Mouse (Mus musculus): Measurements from ENCODE around the gene Lrrk1. TPM values are rescaled to one million over a fixed set of nuclear protein-coding genes. Genes with fewer than 3 reads are reported as not detected.

Lrrk1 gene
- 1 to 10 TPM; 7.7 to 9.2 TPM for total RNA-seq (2021)
- long read RNA-seq, experiment 1, full-length matches to known transcripts, result 2 of 2 reads
- long read RNA-seq, experiment 1, partial matches to known transcripts, result 0 of 2 reads
- long read RNA-seq, experiment 1, other reads (novel, unspliced or antisense), result 0 of 2 reads
- long read RNA-seq, experiment 2, partial matches to known transcripts, result 2 of 4 reads
- long read RNA-seq, experiment 2, other reads (novel, unspliced or antisense), result 2 of 4 reads

DNA sequence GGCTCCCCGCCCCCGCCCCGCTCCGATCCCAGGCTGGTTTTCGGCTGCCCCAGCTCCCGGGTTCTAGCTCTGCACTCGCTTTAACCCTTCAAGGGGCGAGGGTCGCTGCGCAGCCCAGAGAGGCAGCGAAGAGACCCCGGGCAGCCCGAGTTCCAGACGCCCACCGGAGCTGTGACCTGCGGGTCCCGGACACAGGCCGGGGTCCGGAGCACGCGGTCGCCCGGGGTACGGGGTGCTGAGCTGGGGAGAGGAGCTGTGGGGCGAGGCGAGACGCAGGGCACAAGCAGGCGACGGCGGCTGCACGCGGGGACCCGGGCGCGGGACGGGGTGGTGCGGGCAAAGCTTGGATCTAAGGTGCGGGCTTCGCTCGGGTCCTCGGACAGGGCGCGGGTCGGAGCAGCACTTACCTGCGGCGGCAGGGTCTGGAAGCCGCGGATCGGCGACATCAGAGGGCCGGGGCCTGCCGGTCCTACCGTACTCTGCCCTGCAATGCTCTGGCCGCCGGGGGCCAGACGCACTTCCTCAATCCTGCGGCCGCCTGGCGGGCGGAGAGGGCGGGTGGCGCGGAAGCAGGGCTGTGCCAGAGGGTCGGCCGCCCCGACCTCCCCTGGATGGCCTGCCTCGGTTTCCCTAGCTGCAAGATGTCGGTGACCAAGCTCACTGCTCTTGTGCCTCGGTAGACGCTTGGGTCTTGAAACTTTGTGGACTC lies at the start of gene Lrrk1:
Gene Lrrk1, minus strand, starts transcription at position 538 of the 709 bp plus-strand sequence.
- DNase-seq, result peak; percentile 63

DNA sequence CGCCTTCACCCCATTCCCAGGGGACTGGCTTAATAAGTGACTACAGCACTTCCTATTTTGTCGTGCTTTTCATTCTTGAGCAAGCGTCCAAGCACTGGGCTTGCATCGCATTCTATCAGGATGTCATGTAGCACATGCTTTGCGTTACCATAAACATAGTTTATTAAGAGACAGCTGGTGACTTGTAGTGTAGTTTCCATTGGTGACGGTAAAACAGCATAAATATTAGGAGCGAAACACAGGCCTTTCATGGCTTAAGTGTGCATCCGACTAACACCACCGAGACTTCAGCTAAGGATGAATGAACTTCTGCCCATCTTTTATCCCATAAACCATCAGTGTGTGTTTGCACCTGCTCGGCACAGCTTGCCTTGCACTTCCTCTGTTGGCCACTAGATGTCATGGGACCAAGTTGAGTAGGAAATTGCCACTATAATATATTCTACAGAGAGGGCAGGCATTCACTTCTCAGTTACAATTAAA lies 46.3 kb upstream of the Lrrk1 start:
- DNase-seq, result peak; percentile 76

DNA sequence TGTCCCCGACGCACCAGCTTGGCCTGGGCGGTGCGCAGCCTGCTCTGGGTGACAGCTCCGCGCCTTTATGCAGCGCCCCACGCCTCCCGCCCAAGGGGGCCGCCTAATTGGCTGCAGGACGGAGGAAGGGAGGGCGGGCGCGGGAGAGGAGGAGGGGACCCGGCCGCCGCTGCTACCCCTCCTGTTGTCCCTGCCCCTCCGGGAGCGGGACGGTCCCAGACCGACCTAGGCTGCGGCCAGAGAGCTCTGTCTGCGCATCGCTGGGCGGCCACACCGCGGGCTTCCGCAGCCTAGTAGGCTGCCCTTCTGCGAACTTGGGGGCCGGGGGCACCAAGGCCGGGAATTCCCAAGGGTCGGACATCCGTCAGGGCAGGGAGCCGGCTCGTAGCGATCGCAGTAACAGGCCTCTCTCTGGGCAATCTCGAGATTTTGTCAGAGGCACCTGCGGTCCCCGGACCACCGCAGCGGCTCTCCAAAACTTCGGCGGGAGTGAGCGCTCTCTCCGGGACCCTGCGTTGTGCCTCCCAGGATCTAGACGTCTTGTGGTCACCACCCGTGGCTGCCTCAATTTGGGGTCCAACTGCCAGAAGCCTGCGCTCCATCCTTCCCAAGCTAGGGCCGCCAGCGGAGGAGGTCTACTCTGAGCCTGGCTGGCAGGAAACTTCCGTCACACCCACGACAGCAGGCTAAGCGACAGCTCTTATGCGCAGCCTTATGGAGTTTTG lies 39.4 kb upstream of the Lrrk1 start, which contains the start of gene Aldh1a3:
Gene Aldh1a3, minus strand, starts transcription at position 81 of the 725 bp plus-strand sequence.
- peak; percentile 60 for DNase-seq

DNA sequence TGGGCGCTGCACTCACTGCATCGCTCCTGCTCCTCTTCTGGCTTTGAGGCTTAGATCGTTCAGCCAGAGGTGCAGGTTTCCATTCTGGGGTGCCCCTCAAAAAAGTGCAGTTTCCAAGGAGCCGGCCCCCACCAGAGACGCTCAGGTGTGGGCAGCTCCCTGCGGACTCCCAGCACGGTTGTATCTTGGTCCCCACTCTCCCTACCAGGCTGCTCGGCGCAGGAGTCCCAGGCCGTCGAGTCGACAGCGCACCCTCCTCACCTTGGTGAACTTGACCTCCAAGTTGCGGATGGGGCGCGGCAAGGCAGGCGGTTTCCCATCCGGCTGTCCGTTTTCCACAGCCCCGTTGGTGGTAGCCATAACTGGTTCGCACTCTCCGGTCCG lies 38.9 kb upstream of the Lrrk1 start:
- DNase-seq, result no peak

DNA sequence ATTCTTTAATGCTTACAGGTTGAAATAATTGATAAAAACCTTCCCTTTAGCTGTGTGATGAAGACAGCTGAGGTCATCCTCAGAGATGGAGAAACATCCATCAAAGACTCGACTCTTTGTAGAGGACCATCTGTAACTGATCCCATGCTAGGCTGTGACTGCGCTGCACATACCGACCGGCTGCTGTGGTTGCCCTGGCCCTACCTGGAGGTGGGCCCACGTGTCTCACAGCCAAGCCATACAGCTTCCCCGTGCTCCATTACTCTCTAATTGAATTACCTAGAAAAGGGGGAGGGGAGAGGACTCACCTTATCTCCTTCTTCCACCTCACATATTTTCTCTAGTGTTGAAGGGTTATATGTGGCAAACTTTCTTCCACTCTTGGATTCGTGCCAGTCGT lies 33.8 kb upstream of the Lrrk1 start:
- no peak for DNase-seq

DNA sequence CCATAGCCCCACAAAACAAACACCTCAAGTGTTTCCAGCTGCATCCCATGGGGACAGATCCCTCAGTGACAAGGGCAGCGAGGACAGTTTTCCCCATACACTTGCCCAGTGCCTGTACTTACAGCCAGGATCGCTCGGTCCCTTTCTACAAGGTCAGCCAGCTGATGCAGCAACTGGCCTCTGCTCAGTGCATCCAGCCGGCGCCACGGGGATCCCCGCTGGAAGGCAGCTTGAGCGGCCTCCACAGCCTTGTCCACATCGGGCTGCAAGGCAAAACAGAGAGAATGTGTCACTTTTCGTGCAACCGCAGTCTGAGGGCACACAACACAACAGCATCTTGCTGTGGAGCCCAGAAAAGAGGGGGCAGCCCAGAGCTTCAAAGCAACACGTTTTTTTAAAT lies 30.8 kb upstream of the Lrrk1 start:
- DNase-seq, result no peak

DNA sequence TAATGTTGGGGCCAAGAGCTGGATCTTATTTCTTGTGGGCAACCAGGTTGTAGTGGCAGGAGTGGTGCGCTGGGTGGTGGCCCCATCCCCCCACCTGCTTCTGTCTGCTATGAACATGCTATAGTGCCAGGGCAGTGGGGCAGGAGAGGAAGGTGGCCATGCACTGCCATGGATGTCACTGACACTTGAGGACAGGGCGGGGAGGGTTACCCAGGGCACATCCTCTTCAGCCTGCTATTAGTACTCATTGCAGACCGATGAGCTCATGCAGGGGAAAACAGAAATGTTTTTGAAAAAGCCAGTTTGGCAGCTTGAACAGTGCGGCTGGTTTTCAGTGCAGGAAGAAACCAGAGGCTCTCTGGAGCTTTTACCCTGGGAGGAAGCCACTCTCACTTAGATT lies 28.7 kb upstream of the Lrrk1 start:
- no peak for DNase-seq

DNA sequence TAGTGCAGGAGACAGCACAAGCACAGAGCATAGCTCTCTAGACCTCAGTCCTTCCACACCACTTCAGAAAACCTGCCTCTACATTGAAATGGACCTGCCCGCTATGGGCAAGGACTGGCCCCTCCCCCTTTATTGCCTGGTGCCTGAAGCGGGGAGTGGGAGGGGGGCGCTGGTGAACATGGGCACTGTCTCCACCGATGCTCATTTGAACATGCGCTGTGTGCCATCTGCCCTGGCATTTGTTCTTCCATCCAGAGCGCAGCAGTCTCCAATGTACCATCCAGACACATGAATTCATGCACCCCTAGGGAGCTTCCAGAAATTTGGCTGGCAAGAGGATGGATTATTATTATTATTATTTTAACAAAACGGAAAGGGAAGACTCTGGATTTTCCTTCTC lies 24.9 kb upstream of the Lrrk1 start:
- DNase-seq, result no peak

DNA sequence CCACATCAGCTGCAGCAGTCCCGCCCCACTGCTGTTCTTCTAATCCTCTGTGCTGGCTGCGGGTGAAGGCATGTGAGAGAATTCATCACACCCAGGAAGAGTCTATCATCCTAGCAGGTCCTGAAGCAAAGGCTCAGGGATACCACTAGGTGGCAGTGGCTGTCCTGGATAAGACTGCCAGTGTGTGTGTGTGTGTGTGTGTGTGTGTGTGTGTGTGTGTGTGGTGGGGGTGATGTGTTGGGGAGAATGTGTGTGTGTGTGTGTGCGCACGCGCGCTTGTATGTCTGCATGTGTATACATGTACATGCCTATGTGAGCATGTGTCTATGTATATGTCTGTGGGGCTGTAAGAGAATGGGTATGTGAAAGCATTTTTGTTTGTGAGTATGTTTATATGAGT lies 21.3 kb upstream of the Lrrk1 start:
- DNase-seq, result peak; percentile 45

DNA sequence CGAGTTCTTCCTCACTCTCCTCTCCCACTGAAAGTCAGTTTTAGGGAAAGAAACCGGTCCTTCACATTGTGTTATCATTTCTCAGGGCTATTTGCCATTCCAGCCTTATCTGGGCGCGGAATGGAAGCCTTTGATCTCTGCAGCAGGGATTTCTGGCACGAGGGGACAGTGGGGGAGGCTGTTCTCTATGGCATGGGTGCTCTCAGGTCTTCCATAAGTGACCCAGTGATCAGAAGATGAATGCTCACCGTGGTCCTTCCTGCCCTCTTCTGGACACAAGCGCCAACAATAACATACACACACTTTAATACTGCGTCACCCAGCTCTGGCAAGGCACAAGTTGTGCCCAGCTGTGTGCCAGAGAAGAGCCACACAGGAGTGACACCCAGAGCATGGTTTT lies 18.8 kb upstream of the Lrrk1 start:
- DNase-seq, result no peak

DNA sequence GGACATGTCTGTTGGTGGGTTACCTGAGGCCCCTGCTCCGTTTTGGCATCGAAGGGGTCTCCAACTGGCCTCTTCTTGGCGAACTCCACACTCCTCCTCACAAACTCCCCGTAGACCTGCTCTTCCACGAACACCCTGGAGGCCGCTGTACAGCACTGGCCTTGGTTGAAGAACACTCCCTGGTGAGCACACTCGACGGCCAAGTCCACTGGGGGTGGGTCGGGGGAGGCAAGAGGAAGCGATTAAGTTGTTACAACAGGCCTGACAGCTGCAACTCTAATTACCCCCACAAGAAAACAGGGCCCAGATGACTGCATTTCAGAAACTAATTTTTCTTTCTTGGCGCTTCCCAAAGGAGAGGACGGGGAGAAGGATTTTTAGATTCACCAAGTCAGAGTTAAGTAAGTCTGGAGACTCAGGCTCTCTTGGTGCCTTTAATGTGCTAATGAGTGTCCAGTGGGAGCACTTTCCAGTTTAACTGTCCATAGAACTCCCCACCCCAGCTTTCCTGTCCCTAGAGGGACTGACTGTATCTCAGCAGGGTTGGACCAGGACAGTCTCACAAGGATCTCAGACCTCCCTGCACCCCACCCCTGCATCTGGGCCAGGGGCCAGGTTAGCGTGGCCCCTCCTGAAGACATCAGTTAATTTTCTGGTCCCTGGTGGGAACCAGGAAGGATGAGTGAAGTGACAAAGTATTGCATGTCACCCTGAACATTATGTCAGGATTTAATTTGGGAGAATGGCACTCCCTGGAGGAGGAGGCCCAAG lies 18.0 kb upstream of the Lrrk1 start:
- no peak for DNase-seq

DNA sequence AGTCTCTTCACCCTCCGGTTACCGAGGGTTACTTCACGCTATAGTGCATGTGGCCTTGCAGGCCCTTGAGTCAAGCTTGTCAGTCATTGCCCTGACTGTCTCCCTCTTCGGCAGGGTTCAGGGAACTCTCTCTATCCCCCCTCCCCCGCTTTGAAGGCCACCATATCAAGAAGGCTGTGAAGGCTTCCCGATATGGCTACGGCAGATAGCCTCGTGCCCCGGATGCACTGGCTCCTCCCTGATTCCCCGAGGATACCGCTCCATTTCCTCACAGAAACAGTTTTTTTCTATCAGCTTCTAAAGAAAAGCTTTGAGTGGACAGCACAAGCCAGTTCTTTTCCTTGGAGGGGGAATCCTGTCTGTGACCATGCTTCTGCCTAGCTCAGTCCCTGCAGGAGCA lies 17.4 kb upstream of the Lrrk1 start:
- no peak for DNase-seq

DNA sequence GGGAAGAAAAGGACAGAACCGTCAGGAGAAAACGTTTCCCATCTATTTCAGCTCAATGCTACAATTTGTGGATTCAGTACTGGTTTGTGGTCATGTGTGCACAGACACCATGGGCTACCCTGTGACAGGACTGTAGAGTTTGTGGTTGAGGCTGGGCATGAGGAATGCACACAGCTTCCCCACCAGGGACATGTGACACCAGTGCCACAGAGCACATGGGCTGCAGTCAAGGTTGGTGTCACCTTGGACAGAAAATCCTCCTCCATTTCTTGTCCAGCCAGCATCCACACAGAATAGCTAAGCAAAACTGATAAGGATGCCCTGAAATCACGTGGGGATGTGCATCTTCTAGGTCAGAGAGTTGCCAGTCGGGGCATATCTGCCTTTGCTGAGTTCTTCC lies 16.7 kb upstream of the Lrrk1 start:
- no peak for DNase-seq

DNA sequence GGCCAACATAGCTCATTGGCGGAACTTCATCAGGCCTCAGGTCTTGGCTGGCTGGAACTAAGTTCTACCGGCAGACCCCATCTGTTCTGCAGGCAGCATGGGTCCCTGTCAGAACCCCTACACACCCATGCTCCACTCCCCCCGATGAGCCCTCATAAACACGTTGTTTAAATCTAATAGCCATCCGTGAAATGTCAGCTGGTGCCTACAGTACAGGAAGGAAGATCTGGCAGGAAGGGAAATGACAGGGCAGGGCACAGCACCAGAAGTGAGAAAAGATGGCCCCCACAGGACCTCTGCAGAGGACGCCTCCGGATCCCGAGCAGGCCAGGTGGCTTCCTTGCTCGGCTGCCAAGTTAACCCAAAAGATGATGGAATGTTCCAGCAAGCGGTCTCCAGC lies 16.0 kb upstream of the Lrrk1 start:
- no peak for DNase-seq

DNA sequence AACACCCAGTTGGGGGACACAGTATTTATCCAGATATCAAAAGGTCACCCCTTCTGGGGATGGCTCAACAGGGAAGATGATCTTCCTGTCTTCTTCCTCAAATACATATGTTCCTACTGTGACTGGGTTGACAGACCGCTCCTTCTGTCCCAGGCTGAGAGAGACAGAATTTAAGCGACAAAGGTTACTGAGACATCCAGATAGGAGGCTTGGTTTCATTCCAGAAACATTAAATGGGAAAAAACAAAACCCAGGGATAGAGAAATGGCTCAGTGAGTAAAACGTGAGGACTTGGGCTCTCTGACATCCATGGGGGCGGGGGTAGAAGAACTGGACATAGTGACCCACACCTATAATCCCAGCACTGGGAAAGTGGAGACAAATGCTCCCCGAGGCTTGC lies 14.7 kb upstream of the Lrrk1 start:
- DNase-seq, result no peak

DNA sequence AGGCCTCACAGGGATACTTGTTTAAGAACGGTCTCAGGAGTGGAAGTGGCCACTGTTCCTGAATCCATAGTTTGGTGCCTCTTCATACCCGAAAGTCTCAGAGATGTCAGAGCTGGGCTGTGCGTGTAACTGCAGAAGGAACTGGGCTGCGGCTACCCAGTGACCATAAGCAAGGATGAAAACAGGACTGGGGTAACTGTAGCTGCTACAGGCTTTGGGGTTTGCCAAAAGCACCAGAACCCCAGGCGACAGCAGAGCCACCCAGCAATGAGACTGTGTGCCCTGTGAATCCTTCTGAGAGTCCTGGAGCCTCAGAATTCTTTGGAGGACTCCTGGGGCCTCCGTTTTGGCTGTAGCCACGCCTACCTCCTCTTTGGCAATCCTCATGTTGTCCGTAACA lies 13.5 kb upstream of the Lrrk1 start:
- no peak for DNase-seq

DNA sequence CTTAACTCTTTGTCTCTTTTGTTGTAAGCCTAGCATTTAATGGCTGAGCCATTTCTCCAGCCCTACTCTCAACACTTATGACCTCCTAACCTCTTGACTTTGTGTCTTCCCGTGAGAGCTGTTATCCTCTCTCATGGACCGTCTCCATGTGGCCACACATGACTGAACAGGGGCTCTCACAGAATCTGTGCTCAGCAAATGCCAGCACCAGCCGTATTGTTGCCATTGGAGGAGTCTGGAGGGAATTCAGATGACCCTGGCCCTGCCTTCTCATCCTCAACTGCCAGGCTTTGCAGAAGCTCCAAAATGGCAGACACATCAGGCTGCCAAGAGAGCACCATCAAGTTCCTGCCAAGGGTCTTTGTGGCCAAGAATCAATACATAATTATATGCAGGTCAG lies 9.1 kb upstream of the Lrrk1 start:
- no peak for DNase-seq

DNA sequence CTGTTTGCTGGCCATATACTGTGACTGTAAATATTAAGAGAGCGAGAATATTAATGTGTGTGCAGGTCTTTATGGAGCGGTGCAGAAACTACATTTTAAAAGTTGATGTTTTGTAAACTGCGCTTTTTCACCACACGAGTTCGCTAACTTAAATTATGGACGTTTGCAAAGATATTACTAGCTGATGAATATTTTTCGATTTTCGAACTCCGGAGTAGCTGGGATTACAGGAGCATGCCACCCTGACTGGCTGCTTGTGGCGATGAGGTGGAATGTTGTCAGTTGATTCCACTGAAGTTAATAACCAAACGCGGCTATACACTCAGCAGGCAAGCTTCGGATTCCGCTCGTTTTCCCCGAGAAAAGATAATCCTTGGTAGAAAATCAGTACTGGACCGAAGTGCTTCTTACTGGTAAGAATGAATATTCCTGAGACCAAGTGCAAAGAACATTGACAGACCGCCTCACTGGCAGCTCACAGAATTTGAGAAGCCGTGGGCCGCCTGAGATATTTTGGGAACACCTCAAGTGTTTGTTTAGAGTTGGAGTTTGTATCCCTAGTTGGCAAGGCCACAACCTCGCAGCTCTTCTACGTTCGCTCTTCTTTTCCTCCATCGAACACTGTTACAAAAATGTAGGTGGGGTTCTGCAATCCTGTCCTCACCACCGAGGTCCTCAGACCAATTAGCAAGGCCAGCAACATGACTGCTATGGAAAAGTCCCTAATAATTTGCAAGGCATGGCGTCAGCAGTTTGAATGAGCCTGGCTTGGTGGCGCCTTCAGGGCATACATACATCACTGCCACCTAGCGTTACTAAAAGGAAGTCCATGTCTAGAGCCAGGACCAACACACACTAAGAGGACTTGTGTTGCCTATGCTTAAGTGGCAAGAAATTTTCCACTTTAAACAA lies 727 bp upstream of the Lrrk1 start:
- peak; percentile 43 for DNase-seq

DNA sequence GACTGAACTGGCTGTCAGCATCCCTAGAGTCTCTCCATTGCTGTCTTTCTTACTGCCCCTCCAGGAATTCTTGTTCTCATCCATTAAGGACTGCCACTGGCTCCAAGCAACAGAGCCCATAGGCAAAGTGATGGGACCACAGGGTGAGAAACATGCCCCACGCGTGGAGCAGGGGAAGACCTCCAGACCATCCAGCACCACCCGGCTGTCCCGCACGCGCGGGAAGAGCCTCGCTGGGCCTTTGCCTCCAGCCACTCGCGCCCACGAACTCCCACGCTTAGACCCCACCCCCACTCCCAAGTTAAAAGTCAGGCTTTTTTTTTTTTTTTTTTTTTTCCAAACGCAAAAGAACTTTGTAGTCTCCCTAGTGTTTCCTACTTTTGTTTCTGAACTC lies 734 bp downstream of the Lrrk1 start:
- DNase-seq, result no peak

DNA sequence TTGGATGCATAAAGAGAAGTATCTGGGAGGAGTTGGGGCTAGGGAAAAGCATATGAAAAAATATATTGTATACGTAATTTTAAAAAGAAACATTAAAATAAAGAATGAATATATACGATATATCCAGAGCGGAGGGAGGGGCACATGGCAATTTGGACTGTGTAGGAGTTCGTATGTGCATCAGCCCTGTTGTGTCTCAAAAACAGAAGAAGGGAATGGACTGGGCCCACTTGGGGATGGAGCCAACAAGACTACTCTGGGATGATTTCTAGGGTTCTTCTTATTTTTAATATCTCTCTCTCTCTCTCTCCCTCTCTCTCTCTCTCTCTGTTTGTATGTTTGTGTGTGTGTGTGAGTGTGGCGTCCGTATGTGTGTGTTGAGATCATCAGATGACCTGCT lies 1.7 kb downstream of the Lrrk1 start:
- DNase-seq, result no peak

DNA sequence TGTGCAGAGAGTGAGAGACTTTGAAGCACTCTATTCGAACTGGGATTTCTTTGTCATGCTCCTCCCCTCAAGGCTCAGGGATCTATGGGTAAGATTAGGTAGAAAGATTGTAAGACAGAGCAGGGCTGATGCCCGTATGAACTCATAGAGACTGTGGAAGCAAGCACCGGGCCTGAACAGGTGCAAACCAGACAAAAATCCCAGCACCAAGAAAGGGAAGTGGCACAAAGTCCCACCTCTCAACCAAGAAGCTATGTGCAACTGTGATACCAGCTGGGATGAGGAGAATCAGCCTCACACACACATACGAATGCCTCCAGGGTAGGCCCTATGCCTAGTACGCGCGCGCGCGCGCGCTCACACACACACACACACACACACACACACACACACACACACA lies 2.3 kb downstream of the Lrrk1 start:
- DNase-seq, result no peak

DNA sequence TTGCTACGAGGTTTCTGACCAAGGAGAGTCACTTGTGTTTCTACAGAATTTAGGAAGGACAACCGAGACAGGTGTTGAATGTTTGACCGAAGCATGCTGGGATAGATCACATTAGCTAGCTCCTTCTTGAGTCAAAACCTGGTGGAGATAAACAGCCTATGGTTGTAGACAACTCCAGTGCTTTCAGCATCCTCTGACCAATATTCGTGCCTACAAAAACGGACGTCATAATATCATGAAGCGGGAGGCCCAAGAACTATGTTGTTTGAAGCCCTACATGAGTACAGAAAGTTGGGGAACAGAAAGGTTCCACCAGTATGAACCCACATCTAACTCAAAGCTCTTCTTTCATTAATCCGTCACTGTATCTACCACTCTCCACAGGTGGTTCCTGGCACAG lies 3.3 kb downstream of the Lrrk1 start:
- no peak for DNase-seq
